Mouse (Mus musculus) embryonic facial prominence, embryonic 15.5 days (tissue): ENCODE results near the gene Dnm2. TPM values are rescaled to one million over a fixed set of nuclear protein-coding genes. Genes with fewer than 3 reads are reported as not detected.
"Not testable (repeated sequence)": the region's sequence is repeated elsewhere in the genome, so short reads cannot be mapped to it uniquely, and the experiment has no call there.

Experiments used
- ATAC-seq: fragments of 200-750 bp; cut with Nextera tagmentation; 2 replicates; pipeline ENCODE4 v1.8.0; 2017; ENCODE audit warnings: low read depth, moderate TSS enrichment; ENCODE audit not compliant: insufficient number of reproducible peaks, low FRiP score, low TSS enrichment
- H3K27ac ChIP-seq: fragments of 300-500 bp; sonication (generic); replicated peaks from 2 replicates; pipeline ENCODE4 v1.5.1; 2015; ENCODE audit warnings: mild to moderate bottlenecking, inconsistent platforms
- H3K27me3 ChIP-seq: fragments of 300-500 bp; sonication (generic); 2 replicates; pipeline ENCODE4 v1.6.1; 2015; ENCODE audit warnings: inconsistent platforms
- H3K36me3 ChIP-seq: fragments of 300-500 bp; sonication (generic); 2 replicates; pipeline ENCODE4 v1.6.1; 2015; ENCODE audit warnings: mild to moderate bottlenecking, inconsistent platforms
- H3K4me1 ChIP-seq: fragments of 300-500 bp; sonication (generic); 2 replicates; pipeline ENCODE4 v1.6.1; 2015; ENCODE audit warnings: inconsistent platforms
- H3K4me2 ChIP-seq: fragments of 300-500 bp; sonication (generic); replicated peaks from 2 replicates; pipeline ENCODE4 v1.6.1; 2015; ENCODE audit warnings: mild to moderate bottlenecking, inconsistent platforms
- H3K4me3 ChIP-seq: fragments of 300-500 bp; sonication (generic); replicated peaks from 2 replicates; pipeline ENCODE4 v1.5.1; 2015; ENCODE audit warnings: mild to moderate bottlenecking, inconsistent platforms
- H3K9ac ChIP-seq: fragments of 300-500 bp; sonication (generic); 2 replicates; pipeline ENCODE4 v1.6.1; 2015; ENCODE audit warnings: inconsistent platforms
- H3K9me3 ChIP-seq: fragments of 300-500 bp; sonication (generic); replicated peaks from 2 replicates; pipeline ENCODE4 v1.6.1; 2016; ENCODE audit warnings: inconsistent platforms
- WGBS: fragments of 180-500 bp; shearing (Covaris S2); methylation state at CpG from one replicate; pipeline ENCODE4 v1.1.7; 2015; 5-methylcytosine and 5-hydroxymethylcytosine counted together
- polyA plus RNA-seq: library from polyadenylated mRNA; unstranded; fragments of >200 nt; fragmentation: Nextera tagmentation; extraction: Ambion mirVana; gene quantifications from 2 replicates; pipeline ENCODE4 v1.2.1, GENCODE M21; 2015

Dnm2 gene
- polyA plus RNA-seq, 1 experiment from 2014 or later: 85.9 TPM

GRCm38 (mm10) chr9:21488246-21488645, 63.5 kb downstream of the Dnm2 start:
- not testable (repeated sequence) for H3K27me3 ChIP-seq
- H3K36me3 ChIP-seq: peaks cover 66% of the 10 kb centered on the region

GRCm38 (mm10) chr9:21490696-21491095, 66.0 kb downstream of the Dnm2 start:
- peaks cover 47% of the 10 kb centered on the region for H3K36me3 ChIP-seq

More at GRCm38 (mm10) chr9:21488246-21488645, 63.5 kb downstream of the Dnm2 start:
- not testable (repeated sequence) for H3K4me2 ChIP-seq, H3K27ac ChIP-seq, H3K9me3 ChIP-seq, H3K4me3 ChIP-seq, H3K9ac ChIP-seq, ATAC-seq
- peaks cover 11% of the 10 kb centered on the region for H3K4me1 ChIP-seq
- 100% methylated on average over 1 of the region's 2 CpGs for WGBS

GRCm38 (mm10) chr9:21493907-21494306, 69.2 kb downstream of the Dnm2 start:
- WGBS: 62% methylated on average over 2 of the region's 2 CpGs
- Histone ChIP-seq H3K9ac (no peak overlapping the region), H3K36me3 (peaks cover 33% of the 10 kb centered on the region)

More at GRCm38 (mm10) chr9:21490696-21491095, 66.0 kb downstream of the Dnm2 start:
- Histone ChIP-seq H3K9me3 (no peaks in the 10 kb centered on the region), H3K4me1 (peaks cover 33% of the 10 kb centered on the region), H3K27me3 (no peaks in the 10 kb centered on the region), H3K4me2 (no peak overlapping the region), H3K9ac (no peak overlapping the region), H3K27ac (no peak overlapping the region), H3K4me3 (no peak overlapping the region)
- ATAC-seq: no peak
- 90% methylated on average over 9 of the region's 9 CpGs for WGBS

GRCm38 (mm10) chr9:21494726-21495125, 70.0 kb downstream of the Dnm2 start:
- 68% methylated on average over 9 of the region's 9 CpGs for WGBS
- H3K4me1 ChIP-seq: peaks cover 46% of the 10 kb centered on the region
- no peaks in the 10 kb centered on the region for H3K9me3 ChIP-seq
- no peak for ATAC-seq
- peaks cover 35% of the 10 kb centered on the region for H3K36me3 ChIP-seq
- no peaks in the 10 kb centered on the region for H3K27me3 ChIP-seq
- H3K9ac ChIP-seq: no peak overlapping the region
- peak overlapping the region; percentile 57; the same call in 1 of the 2 replicates for H3K4me2 ChIP-seq
- H3K4me3 ChIP-seq: no peak overlapping the region
- no peak overlapping the region for H3K27ac ChIP-seq

More at GRCm38 (mm10) chr9:21493907-21494306, 69.2 kb downstream of the Dnm2 start:
- H3K9me3 ChIP-seq: no peaks in the 10 kb centered on the region
- no peak overlapping the region for H3K27ac ChIP-seq
- H3K4me2 ChIP-seq: no peak overlapping the region
- no peak for ATAC-seq
- H3K27me3 ChIP-seq: no peaks in the 10 kb centered on the region
- peaks cover 46% of the 10 kb centered on the region for H3K4me1 ChIP-seq
- no peak overlapping the region for H3K4me3 ChIP-seq

- peaks cover 46% of the 10 kb centered on the region for H3K4me1 ChIP-seq
- H3K27ac ChIP-seq: peak overlapping the region; percentile 95
- peak overlapping the region; percentile 57 for H3K4me2 ChIP-seq
- peak overlapping the region; percentile 33 for H3K9ac ChIP-seq
- peak overlapping the region; percentile 40 for H3K4me3 ChIP-seq
- H3K9me3 ChIP-seq: no peaks in the 10 kb centered on the region
- no peaks in the 10 kb centered on the region for H3K27me3 ChIP-seq
- peaks cover 32% of the 10 kb centered on the region for H3K36me3 ChIP-seq
- peak; percentile 92 for ATAC-seq
- 39% methylated on average over 19 of the region's 19 CpGs for WGBS
Observed at GRCm38 (mm10) chr9:21496308-21497049, 71.8 kb downstream of the Dnm2 start.

- Histone ChIP-seq H3K4me1 (peaks cover 45% of the 10 kb centered on the region), H3K9ac (no peak overlapping the region), H3K36me3 (peaks cover 26% of the 10 kb centered on the region), H3K4me2 (peak overlapping the region; percentile 57), H3K9me3 (no peaks in the 10 kb centered on the region), H3K27me3 (no peaks in the 10 kb centered on the region), H3K27ac (peak overlapping the region; percentile 95), H3K4me3 (peak overlapping the region; percentile 40)
- 50% methylated on average over 16 of the region's 16 CpGs for WGBS
- no peak; the same call in 1 of the 2 replicates for ATAC-seq
Observed at GRCm38 (mm10) chr9:21497050-21497542, 72.4 kb downstream of the Dnm2 start.

GRCm38 (mm10) chr9:21497664-21498063, 73.0 kb downstream of the Dnm2 start:
- Histone ChIP-seq H3K9ac (no peak overlapping the region), H3K27me3 (no peaks in the 10 kb centered on the region), H3K36me3 (peaks cover 23% of the 10 kb centered on the region), H3K4me3 (0 out of 2 replicates have a peak overlapping the region, but pooled peaks have one; percentile 40), H3K27ac (peak overlapping the region; percentile 95), H3K9me3 (no peaks in the 10 kb centered on the region), H3K4me2 (peak overlapping the region; percentile 57), H3K4me1 (peaks cover 41% of the 10 kb centered on the region)
- WGBS: 72% methylated on average over 2 of the region's 2 CpGs
- ATAC-seq: no peak

- Histone ChIP-seq H3K9me3 (no peaks in the 10 kb centered on the region), H3K4me3 (no peak overlapping the region), H3K36me3 (peaks cover 24% of the 10 kb centered on the region), H3K4me1 (peaks cover 33% of the 10 kb centered on the region), H3K27ac (peak overlapping the region; percentile 95), H3K4me2 (no peak overlapping the region), H3K27me3 (no peaks in the 10 kb centered on the region), H3K9ac (no peak overlapping the region)
- 88% methylated on average over 12 of the region's 12 CpGs for WGBS
- ATAC-seq: no peak
Observed at GRCm38 (mm10) chr9:21498284-21498902, 73.7 kb downstream of the Dnm2 start.

- H3K4me1 ChIP-seq: peaks cover under 1% of the 10 kb centered on the region; the same call in 1 of the 2 replicates
- no peak overlapping the region for H3K27ac ChIP-seq
- H3K36me3 ChIP-seq: peaks cover 67% of the 10 kb centered on the region
- H3K4me2 ChIP-seq: no peak overlapping the region
- H3K27me3 ChIP-seq: no peaks in the 10 kb centered on the region
- no peaks in the 10 kb centered on the region for H3K9me3 ChIP-seq
- H3K4me3 ChIP-seq: no peak overlapping the region
- no peak overlapping the region for H3K9ac ChIP-seq
- 93% methylated on average over 8 of the region's 8 CpGs for WGBS
- no peak for ATAC-seq
Observed at GRCm38 (mm10) chr9:21503352-21503751, 78.6 kb downstream of the Dnm2 start.

GRCm38 (mm10) chr9:21505767-21506166, 81.1 kb downstream of the Dnm2 start:
- no peak overlapping the region for H3K27ac ChIP-seq
- H3K4me2 ChIP-seq: no peak overlapping the region
- no peaks in the 10 kb centered on the region for H3K9me3 ChIP-seq
- no peak for ATAC-seq
- no peak overlapping the region for H3K4me3 ChIP-seq
- no peaks in the 10 kb centered on the region for H3K27me3 ChIP-seq
- peaks cover 13% of the 10 kb centered on the region for H3K4me1 ChIP-seq
- H3K36me3 ChIP-seq: peaks cover 61% of the 10 kb centered on the region
- no peak overlapping the region for H3K9ac ChIP-seq

GRCm38 (mm10) chr9:21507753-21508430, 83.2 kb downstream of the Dnm2 start:
- no peak overlapping the region for H3K4me2 ChIP-seq
- no peak overlapping the region for H3K9ac ChIP-seq
- no peaks in the 10 kb centered on the region for H3K9me3 ChIP-seq
- 93% methylated on average over 15 of the region's 15 CpGs for WGBS
- ATAC-seq: no peak
- no peaks in the 10 kb centered on the region for H3K27me3 ChIP-seq
- H3K27ac ChIP-seq: no peak overlapping the region
- H3K36me3 ChIP-seq: peaks cover 59% of the 10 kb centered on the region
- H3K4me1 ChIP-seq: peaks cover 18% of the 10 kb centered on the region
- H3K4me3 ChIP-seq: no peak overlapping the region
